Mouse (Mus musculus) forebrain, embryonic 11.5 days (tissue): ENCODE measurements at regions not wholly inside any gene's neighbourhood (a gene's known extent, or its start where the extent isn't known, plus 50 kb on each side); places are given as distances from the start of the nearest gene placed in this dataset.
"Not testable (repeated sequence)": the region's sequence is repeated elsewhere in the genome, so short reads cannot be mapped to it uniquely, and the experiment has no call there.

Source experiments
- ATAC-seq: fragments of 200-750 bp; cut with Nextera tagmentation; replicated peaks from 2 replicates; pipeline ENCODE4 v1.8.0; 2017; ENCODE audit warnings: moderate TSS enrichment; ENCODE audit not compliant: low FRiP score
- DNase-seq: peaks from one replicate; pipeline ENCODE4 v3.0.0-alpha.2; 2017; ENCODE audit warnings: low spot score
- H3K27ac ChIP-seq: fragments of 300-500 bp; sonication (generic); 2 replicates; pipeline ENCODE4 v1.5.1; 2014; ENCODE audit warnings: low read depth, low read length
- H3K27me3 ChIP-seq: fragments of 300-500 bp; sonication (generic); 2 replicates; pipeline ENCODE4 v1.6.1; 2014; ENCODE audit warnings: mild to moderate bottlenecking, low read length, mixed read lengths; ENCODE audit not compliant: control insufficient read depth, insufficient read depth
- H3K36me3 ChIP-seq: fragments of 300-500 bp; sonication (generic); 2 replicates; pipeline ENCODE4 v1.6.1; 2014; ENCODE audit warnings: mild to moderate bottlenecking, low read length, moderate library complexity, mixed read lengths; ENCODE audit not compliant: control insufficient read depth, insufficient read depth
- H3K4me1 ChIP-seq: fragments of 300-500 bp; sonication (generic); replicated peaks from 2 replicates; pipeline ENCODE4 v1.6.1; 2014; ENCODE audit warnings: low read length, mixed read lengths; ENCODE audit not compliant: control insufficient read depth, insufficient read depth
- H3K4me2 ChIP-seq: fragments of 300-500 bp; sonication (generic); 2 replicates; pipeline ENCODE4 v1.6.1; 2014; ENCODE audit warnings: low read depth, mild to moderate bottlenecking, low read length, moderate library complexity, mixed read lengths; ENCODE audit not compliant: severe bottlenecking
- H3K4me3 ChIP-seq: fragments of 300-500 bp; sonication (generic); 2 replicates; pipeline ENCODE4 v1.5.1; 2014; ENCODE audit warnings: low read depth, low read length
- H3K9ac ChIP-seq: fragments of 300-500 bp; sonication (generic); 2 replicates; pipeline ENCODE4 v1.6.1; 2014; ENCODE audit warnings: low read length
- H3K9me3 ChIP-seq: fragments of 300-500 bp; sonication (generic); 2 replicates; pipeline ENCODE4 v1.6.1; 2016; ENCODE audit warnings: low read length, mixed read lengths; ENCODE audit not compliant: control insufficient read depth
- WGBS: fragments of 180-500 bp; shearing (Covaris S2); extraction: QIAGEN DNeasy Blood & Tissue Kit; methylation state at CpG from one replicate; pipeline ENCODE4 v1.1.7; 2014; 5-methylcytosine and 5-hydroxymethylcytosine counted together

DNA sequence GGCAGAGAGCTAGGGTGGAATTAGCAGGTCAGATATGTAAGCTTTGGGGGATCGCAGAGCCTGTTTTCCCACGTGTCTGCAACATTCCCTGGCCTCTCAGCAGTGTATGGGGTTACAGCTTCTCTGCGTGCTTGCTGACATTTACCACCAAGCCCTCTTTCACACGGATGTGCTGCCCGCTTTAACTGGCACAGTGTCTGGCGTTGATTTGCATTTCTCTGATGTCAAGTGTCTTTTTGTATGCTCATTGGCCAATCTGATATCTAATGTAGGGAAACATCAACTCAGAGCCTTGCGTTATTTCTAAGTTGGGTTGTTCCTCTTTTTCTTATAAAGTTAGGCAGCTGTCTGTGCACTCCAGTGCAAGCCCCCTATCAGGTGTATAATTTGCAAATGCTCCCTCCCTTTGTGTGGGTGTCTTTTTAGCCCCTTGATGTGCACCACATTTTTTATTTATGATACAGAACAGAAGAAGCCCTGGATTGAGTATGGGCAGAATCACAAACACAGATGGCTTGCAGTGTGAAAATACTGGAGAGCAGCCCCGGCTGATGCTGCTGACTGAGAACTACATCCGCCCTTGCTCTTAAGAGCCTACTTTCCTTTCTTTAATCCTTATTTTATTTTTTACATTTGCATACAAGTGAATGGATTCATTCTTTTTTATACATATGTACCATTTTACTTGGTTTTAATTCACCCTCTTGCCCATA is 93.4 kb upstream of the Btbd11 start:
- Histone ChIP-seq H3K27me3 (no peaks in the 10 kb centered on the region), H3K36me3 (no peaks in the 10 kb centered on the region), H3K4me2 (no peak overlapping the region), H3K9ac (no peak overlapping the region), H3K9me3 (no peaks in the 10 kb centered on the region), H3K4me3 (no peak overlapping the region), H3K27ac (no peak overlapping the region), H3K4me1 (no peaks in the 10 kb centered on the region)
- ATAC-seq (no peak), DNase-seq (no peak)
- WGBS, result 80% methylated on average over 9 of the region's 9 CpGs

DNA sequence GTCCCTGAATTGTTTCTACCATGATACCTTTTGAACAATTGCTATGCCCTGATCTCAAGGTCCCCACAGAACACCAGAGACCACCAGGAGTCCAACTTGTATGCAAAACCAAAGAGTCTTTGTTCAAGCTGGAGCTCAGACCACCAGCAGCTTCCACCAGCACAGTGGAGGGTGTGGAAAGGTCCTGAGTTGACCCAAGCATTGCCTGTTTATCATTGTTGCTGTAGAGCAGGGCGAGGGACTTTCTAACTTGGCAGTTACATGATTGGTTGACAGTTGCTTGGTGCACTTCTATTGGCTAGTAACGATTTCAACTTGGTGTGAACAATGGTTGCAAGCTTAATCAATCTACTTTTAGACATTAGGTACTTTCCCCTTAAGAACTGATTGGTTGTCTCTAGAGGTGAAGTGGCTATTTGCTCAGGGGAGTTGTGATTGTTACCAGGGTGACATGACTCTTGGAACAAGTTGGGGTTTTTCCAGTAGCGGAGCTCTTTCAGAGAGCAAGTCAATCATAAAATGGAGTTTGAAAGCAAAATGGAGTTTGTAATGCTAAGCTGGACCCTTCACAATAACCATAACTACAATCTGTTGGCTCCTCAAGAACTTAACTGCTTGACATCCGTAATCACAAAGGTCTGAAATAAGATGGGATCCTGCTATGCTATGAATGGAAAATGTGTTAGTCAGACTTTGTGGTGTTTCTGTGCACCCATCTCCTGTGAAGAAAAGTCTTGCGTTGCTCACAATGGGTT is 91.3 kb upstream of the Btbd11 start:
- no peak overlapping the region for H3K9ac ChIP-seq
- 87% methylated on average over 5 of the region's 5 CpGs for WGBS
- H3K9me3 ChIP-seq, result no peaks in the 10 kb centered on the region
- DNase-seq (no peak), ATAC-seq (no peak)
- no peaks in the 10 kb centered on the region for H3K36me3 ChIP-seq
- H3K27ac ChIP-seq, result no peak overlapping the region
- no peak overlapping the region for H3K4me2 ChIP-seq
- no peaks in the 10 kb centered on the region for H3K4me1 ChIP-seq
- H3K4me3 ChIP-seq, result no peak overlapping the region
- H3K27me3 ChIP-seq, result no peaks in the 10 kb centered on the region

- Histone ChIP-seq H3K4me3 (no peak overlapping the region), H3K27ac (no peak overlapping the region), H3K4me1 (no peaks in the 10 kb centered on the region), H3K9ac (no peak overlapping the region), H3K4me2 (no peak overlapping the region), H3K36me3 (no peaks in the 10 kb centered on the region), H3K27me3 (no peaks in the 10 kb centered on the region), H3K9me3 (no peaks in the 10 kb centered on the region)
- ATAC-seq (no peak), DNase-seq (no peak)
Observed at GRCm38 (mm10) chr10:85311781-85312180, 74.8 kb upstream of the Btbd11 start.

DNA sequence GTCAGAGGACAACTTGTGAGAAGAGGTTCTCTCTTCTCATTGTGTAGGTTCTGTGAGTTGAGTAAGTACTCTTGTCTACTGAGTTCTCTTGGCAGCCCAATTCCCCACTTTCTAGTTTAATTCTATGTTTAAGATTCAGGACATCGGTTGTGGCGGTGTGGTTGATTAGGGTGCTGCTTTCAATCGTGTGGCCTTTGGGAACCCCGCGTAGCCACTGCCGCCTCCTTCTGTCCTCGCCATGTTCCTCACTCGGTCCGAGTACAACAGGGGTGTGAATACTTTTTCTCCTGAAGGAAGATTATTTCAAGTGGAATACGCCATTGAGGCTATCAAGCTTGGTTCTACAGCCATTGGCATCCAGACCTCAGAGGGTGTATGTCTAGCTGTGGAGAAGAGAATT is 73.3 kb upstream of the Btbd11 start:
- not testable (repeated sequence) for H3K4me3 ChIP-seq, H3K4me2 ChIP-seq, DNase-seq, H3K27me3 ChIP-seq, H3K9ac ChIP-seq, ATAC-seq, H3K27ac ChIP-seq, H3K4me1 ChIP-seq, H3K9me3 ChIP-seq, H3K36me3 ChIP-seq
- 97% methylated on average over 10 of the region's 10 CpGs for WGBS

- Histone ChIP-seq H3K4me2 (no peak overlapping the region), H3K4me3 (no peak overlapping the region), H3K36me3 (no peaks in the 10 kb centered on the region), H3K27me3 (no peaks in the 10 kb centered on the region), H3K9ac (no peak overlapping the region), H3K27ac (no peak overlapping the region), H3K4me1 (no peaks in the 10 kb centered on the region), H3K9me3 (no peaks in the 10 kb centered on the region)
- DNase-seq, result no peak
- no peak for ATAC-seq
- WGBS, result 69% methylated on average over 1 of the region's 1 CpGs
Observed at GRCm38 (mm10) chr10:85320971-85321370, 65.6 kb upstream of the Btbd11 start.

- DNase-seq, result no peak
- Histone ChIP-seq H3K27me3 (no peaks in the 10 kb centered on the region), H3K4me2 (no peak overlapping the region), H3K9ac (no peak overlapping the region), H3K4me3 (no peak overlapping the region), H3K27ac (no peak overlapping the region), H3K4me1 (no peaks in the 10 kb centered on the region), H3K36me3 (no peaks in the 10 kb centered on the region), H3K9me3 (no peaks in the 10 kb centered on the region)
- WGBS, result 89% methylated on average over 3 of the region's 3 CpGs
- no peak for ATAC-seq
Observed at GRCm38 (mm10) chr10:85322280-85322679, 64.3 kb upstream of the Btbd11 start.

DNA sequence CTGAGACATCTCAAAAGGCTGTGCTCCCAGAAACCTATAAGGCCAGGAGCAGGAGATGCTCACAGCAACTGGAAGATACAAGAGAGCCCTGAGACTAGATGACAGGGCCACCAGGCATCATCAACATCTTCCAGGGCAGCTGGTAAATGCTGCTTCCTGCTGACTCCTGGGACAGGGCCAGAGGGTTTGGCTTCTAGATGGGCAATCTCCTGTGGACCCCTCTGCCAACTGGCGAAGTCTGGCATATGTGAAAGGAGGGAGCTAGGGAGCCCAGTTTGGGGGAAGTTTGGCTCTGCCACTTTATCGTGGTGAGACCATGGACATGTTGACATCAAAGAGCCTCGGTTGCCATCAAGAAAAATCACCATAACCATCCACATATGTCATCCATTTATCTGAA is 57.2 kb upstream of the Btbd11 start:
- ATAC-seq, result no peak
- DNase-seq, result no peak
- Histone ChIP-seq H3K36me3 (no peaks in the 10 kb centered on the region), H3K4me1 (no peaks in the 10 kb centered on the region; the same call in 1 of the 2 replicates), H3K27ac (no peak overlapping the region), H3K4me2 (no peak overlapping the region), H3K27me3 (no peaks in the 10 kb centered on the region), H3K4me3 (no peak overlapping the region), H3K9me3 (no peaks in the 10 kb centered on the region), H3K9ac (no peak overlapping the region)
- WGBS, result 88% methylated on average over 3 of the region's 3 CpGs

- peak overlapping the region; percentile 32; the same call in 1 of the 2 replicates for H3K4me2 ChIP-seq
- H3K4me1 ChIP-seq, result no peaks in the 10 kb centered on the region; the same call in 1 of the 2 replicates
- H3K4me3 ChIP-seq, result no peak overlapping the region
- no peaks in the 10 kb centered on the region for H3K9me3 ChIP-seq
- 10% methylated on average over 13 of the region's 13 CpGs for whole genome bisulfite sequencing
- H3K27ac ChIP-seq, result no peak overlapping the region
- no peak overlapping the region for H3K9ac ChIP-seq
- DNase-seq, result peak; percentile 78
- no peaks in the 10 kb centered on the region for H3K27me3 ChIP-seq
- no peaks in the 10 kb centered on the region for H3K36me3 ChIP-seq
- peak; percentile 71 for ATAC-seq
Observed at GRCm38 (mm10) chr10:85330938-85331691, 55.5 kb upstream of the Btbd11 start.
